Mouse (Mus musculus): Measurements from ENCODE around the gene Mapk14. TPM values are rescaled to one million over a fixed set of nuclear protein-coding genes. Genes with fewer than 3 reads are reported as not detected.
"Not testable (repeated sequence)": the region's sequence is repeated elsewhere in the genome, so short reads cannot be mapped to it uniquely, and the experiment has no call there.

Mapk14 gene
- polyA plus RNA-seq, 1 experiment from 2014 or later, result 42.4 TPM

DNA sequence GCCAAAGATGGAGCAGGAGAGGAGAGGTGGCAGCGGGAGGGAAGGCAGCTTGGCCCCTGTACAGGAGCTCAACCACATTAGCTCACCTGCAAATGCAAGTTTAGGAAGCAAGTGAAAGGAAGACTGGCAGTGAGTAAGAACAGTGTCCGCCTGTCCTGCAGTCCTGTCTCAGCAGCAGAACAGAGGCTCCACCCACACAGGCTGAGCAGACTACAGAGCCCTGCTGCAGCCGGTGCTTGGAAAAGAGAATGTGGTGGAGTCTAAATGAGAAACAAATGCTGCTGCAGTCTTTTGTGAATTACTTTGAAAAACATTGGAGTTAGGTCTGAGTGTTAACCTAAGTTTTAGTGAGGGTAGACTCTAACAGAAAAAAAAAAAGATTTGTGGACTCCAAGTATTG is 26.4 kb downstream of the Mapk14 start:
- Histone ChIP-seq H3K36me3 (peaks cover 12% of the 10 kb centered on the region; the same call in 1 of the 2 replicates), H3K27ac (0 out of 2 replicates have a peak overlapping the region, but pooled peaks have one; percentile 7), H3K27me3 (replicated peaks) (no peaks in the 10 kb centered on the region)

DNA sequence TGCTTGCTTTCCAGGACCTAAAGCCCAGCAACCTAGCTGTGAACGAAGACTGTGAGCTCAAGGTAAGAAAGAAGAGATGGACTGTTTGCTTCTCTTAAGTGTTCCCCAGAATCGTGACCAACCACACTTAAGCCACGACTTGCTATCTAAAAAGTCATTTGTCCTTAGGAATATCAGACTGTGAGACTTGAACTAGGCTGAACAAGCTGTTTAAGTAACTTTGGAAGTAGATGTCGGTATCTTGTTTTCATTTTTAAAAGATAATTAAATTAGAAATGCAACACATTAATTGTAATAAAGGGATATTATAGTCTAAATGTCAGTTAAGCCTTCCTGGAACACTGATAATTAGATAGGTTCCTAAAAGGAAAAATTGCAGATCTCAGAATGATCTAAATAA is 34.7 kb downstream of the Mapk14 start, which contains the start of gene AC170998.1:
Gene AC170998.1 (plus strand): TSS at position 301 of the 400 bp plus-strand sequence.
- Histone ChIP-seq H3K36me3 (peaks cover 34% of the 10 kb centered on the region), H3K9ac (no peak within 1 kb of the TSS), H3K27me3 (replicated peaks) (no peaks in the 10 kb centered on the region), H3K4me3 (replicated peaks) (no peak within 1 kb of the TSS), H3K27ac (no peak within 1 kb of the TSS), H3K4me2 (replicated peaks) (no peak within 1 kb of the TSS), H3K9me3 (no peaks in the 10 kb centered on the region), H3K4me1 (replicated peaks) (0 out of 2 replicates have a peak, but pooled peaks cover under 1% of the 10 kb centered on the region)
- ATAC-seq, result no peak
- WGBS, result 93% methylated on average over 4 of the region's 4 CpGs

More for the DNA sequence above, 26.4 kb downstream of the Mapk14 start:
- Histone ChIP-seq H3K9ac (no peak overlapping the region), H3K4me1 (replicated peaks) (peaks cover 12% of the 10 kb centered on the region; the same call in 1 of the 2 replicates), H3K9me3 (no peaks in the 10 kb centered on the region), H3K4me2 (replicated peaks) (no peak overlapping the region), H3K4me3 (replicated peaks) (no peak overlapping the region)
- ATAC-seq, result no peak
- WGBS, result 61% methylated on average over 3 of the region's 3 CpGs

DNA sequence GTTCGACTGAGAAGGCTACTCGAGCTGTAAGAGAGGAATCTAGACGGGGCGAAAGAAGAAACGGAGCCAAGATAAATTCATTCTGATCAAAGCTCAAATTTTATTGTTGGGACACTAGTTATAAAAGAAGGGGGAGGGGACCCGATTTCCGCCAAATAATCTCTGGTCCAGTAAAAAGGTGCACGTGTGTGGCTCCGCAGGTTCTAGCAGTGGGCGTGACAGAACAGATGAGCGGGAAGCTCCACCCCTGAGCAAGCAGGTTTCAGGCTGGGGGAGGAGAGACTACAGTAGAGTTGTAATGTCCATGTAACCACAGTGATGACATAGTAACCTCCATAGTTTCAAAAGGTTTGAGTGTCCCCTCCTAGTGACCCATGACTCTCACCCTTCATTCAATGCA is 36.4 kb downstream of the Mapk14 start:
- WGBS, result 71% methylated on average over 11 of the region's 11 CpGs

DNA sequence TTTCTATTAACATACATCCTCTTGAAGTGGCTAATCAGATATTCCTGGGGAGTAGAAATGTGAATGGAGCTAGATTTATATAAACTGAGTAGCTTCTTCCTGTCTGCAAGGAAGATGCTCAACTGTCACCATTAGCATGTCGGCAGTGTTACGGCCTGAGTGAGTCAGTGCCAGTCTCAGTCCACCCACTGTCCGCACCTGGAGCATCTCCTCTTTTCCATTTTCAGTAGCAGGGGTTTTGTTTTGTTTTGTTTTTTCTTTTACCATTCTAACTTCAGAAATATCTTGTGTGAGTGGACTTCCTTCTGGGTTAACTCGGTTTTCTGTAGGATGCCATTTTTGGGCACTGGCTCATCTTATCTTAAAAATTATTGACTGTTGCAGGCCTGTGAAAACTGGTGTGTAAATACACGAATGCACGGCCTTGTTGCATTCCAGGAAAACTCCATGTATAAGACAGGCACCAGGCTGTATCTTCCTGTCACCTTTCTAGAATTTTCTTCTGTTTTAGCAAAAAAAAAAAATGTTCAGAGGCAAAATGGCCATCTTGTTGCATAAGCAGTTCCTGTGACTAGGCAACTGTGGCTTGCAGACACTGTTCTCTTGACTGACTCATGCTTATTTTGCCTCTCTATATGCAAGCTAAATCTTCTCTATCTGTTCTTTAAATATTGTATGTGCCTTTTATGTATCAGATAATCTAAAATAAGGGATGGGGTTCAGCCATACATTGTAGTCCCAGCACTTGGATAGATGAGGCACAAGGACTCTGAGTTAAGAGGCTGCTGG is 44.4 kb downstream of the Mapk14 start:
- H3K9ac ChIP-seq, result no peak overlapping the region
- WGBS, result 81% methylated on average over 6 of the region's 6 CpGs

More for the DNA sequence above, 36.4 kb downstream of the Mapk14 start:
- H3K9ac ChIP-seq; H3K27me3 ChIP-seq (replicated peaks); H3K27ac ChIP-seq; H3K4me1 ChIP-seq (replicated peaks); H3K4me3 ChIP-seq (replicated peaks); H3K9me3 ChIP-seq; H3K4me2 ChIP-seq (replicated peaks): not testable (repeated sequence)
- peaks cover 40% of the 10 kb centered on the region for H3K36me3 ChIP-seq
- ATAC-seq, result peak; percentile 47; the same call in 1 of the 2 replicates

DNA sequence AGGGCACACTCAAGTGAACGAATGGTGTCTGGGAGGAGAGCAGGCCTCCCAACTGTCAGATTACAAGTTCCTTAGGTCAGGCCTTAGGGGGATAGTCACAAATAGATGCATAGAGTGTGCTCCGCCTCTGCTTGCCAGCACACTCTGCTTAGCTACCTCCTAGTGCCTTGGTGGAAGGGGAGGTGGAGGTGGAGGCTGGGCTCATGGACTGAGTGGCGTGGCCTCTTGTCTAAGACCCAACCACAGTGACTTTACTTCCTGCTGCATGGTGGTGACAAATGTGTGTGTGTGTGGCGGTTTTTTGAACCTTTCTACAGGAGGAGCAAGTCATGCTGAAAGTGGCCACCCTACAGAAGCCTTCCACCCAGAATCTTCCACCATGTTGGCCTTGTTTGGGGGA is 45.4 kb downstream of the Mapk14 start:
- no peak overlapping the region for H3K4me3 ChIP-seq (replicated peaks)
- H3K9me3 ChIP-seq, result no peaks in the 10 kb centered on the region
- H3K9ac ChIP-seq, result no peak overlapping the region
- H3K36me3 ChIP-seq, result peaks cover 14% of the 10 kb centered on the region
- no peak for ATAC-seq
- WGBS, result 74% methylated on average over 4 of the region's 4 CpGs
- H3K27me3 ChIP-seq (replicated peaks), result no peaks in the 10 kb centered on the region
- no peak overlapping the region for H3K27ac ChIP-seq
- H3K4me2 ChIP-seq (replicated peaks), result no peak overlapping the region
- no peaks in the 10 kb centered on the region for H3K4me1 ChIP-seq (replicated peaks)

More for the DNA sequence above, 44.4 kb downstream of the Mapk14 start:
- Histone ChIP-seq H3K27ac (no peak overlapping the region), H3K27me3 (replicated peaks) (no peaks in the 10 kb centered on the region), H3K4me2 (replicated peaks) (no peak overlapping the region), H3K36me3 (peaks cover 15% of the 10 kb centered on the region), H3K4me1 (replicated peaks) (no peaks in the 10 kb centered on the region), H3K4me3 (replicated peaks) (no peak overlapping the region), H3K9me3 (no peaks in the 10 kb centered on the region)
- ATAC-seq, result no peak

DNA sequence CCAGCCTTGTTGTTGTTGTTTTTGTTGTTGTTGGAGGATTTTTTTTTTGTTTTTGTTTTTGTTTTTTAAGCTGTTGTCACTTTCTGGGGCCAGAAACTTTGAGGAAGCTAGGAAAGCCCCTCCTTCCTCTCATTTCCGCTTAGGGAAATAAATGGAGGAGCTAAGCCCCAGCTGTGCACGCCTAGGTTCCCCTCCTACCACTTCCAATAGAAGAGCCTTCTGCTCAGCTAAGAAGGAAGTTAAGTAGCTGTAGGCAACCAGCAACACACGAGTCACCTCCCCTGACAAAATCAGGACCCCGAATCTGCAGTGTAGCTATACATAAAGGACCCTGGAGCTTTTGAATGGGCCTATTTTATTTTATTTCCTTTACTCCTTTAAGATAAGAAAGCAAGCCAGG is 46.8 kb downstream of the Mapk14 start:
- Histone ChIP-seq H3K27me3 (replicated peaks) (no peaks in the 10 kb centered on the region), H3K36me3 (peaks cover 10% of the 10 kb centered on the region), H3K4me2 (replicated peaks) (no peak overlapping the region), H3K4me3 (replicated peaks) (no peak overlapping the region), H3K27ac (no peak overlapping the region), H3K9me3 (no peaks in the 10 kb centered on the region), H3K9ac (no peak overlapping the region), H3K4me1 (replicated peaks) (no peaks in the 10 kb centered on the region)
- ATAC-seq, result no peak
- 87% methylated on average over 4 of the region's 4 CpGs for WGBS

DNA sequence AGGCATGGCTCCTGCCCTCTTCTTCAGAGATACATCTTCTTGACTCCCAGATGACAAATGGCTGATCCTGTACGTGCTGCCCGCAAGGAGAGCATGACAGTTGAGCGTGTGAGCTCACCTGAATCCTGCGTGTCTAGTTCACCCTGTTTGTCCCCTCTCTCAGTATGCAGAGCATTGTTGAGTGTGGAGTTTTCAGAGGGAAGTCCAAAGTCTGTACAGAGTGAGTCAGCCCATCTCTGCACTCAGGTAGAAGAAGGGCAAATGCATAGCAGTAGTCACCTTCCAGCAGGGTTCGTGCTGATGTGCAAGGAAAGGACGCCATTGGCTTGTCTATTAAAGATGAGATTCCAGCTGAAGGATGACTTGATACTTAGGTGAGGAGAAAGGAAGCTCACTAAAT is 48.1 kb downstream of the Mapk14 start:
- H3K27ac ChIP-seq, result no peak overlapping the region
- 87% methylated on average over 6 of the region's 6 CpGs for WGBS
- no peaks in the 10 kb centered on the region for H3K4me1 ChIP-seq (replicated peaks)
- H3K4me3 ChIP-seq (replicated peaks), result no peak overlapping the region
- peak; percentile 66 for ATAC-seq
- peaks cover 18% of the 10 kb centered on the region for H3K36me3 ChIP-seq
- no peak overlapping the region for H3K4me2 ChIP-seq (replicated peaks)
- no peaks in the 10 kb centered on the region for H3K27me3 ChIP-seq (replicated peaks)
- H3K9ac ChIP-seq, result no peak overlapping the region
- no peaks in the 10 kb centered on the region for H3K9me3 ChIP-seq

DNA sequence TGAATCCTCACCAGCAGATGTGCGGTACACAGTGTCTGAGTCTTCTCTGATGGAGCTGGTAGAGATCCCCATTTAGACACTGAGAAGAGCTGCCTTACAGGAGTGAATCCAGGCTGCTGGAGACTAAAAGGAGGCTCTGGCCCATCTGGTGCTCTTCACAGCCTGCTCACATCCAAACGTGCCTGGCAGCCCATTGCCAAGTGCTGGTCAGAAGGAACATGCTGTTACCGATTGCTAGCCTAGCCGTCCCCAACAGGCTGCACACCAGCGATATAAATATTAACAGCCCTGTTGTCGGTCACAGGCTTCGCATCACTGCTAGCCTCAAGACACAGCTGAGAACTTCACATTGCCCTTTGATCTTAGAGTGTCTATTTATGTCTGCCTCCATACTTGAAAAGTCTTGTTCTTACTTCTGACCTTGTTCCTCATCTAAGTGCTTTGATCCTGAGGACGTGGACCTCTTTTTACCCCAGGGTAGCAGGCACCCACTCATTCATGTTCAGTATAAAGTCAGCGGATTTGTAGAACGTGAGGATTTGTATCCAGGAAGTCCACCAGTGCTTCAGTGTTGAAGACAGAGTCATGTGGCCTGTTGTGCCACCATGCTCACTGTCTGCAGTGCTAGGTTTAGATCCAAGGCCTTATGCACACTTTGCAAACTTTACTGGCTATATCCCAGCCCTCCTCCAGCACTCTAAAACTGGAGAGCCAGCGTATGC is 52.2 kb downstream of the Mapk14 start:
- no peak for ATAC-seq
- Histone ChIP-seq H3K27me3 (replicated peaks) (no peaks in the 10 kb centered on the region), H3K9ac (no peak overlapping the region), H3K27ac (no peak overlapping the region), H3K9me3 (no peaks in the 10 kb centered on the region), H3K4me2 (replicated peaks) (no peak overlapping the region), H3K4me1 (replicated peaks) (no peaks in the 10 kb centered on the region), H3K4me3 (replicated peaks) (no peak overlapping the region), H3K36me3 (peaks cover 40% of the 10 kb centered on the region)
- WGBS, result 95% methylated on average over 11 of the region's 11 CpGs

DNA sequence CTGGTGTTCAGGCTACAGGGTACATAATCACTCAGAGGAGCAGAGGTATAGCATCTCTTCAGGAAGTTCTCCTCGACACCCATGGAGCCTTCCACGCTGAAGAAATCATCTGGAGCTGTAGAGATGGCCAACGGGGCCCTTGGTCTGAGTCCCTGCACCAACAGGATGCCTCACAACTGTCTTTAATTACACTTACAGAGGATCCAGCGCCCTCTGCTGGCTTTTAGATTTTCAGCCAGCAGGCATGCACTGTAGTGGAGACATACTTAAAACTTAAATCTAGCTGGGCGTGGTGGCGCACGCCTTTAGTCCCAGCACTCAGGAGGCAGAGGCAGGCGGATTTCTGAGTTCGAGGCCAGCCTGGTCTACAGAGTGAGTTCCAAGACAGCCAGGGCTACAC is 52.8 kb downstream of the Mapk14 start:
- Histone ChIP-seq H3K27me3 (replicated peaks) (no peaks in the 10 kb centered on the region), H3K4me1 (replicated peaks) (no peaks in the 10 kb centered on the region), H3K4me3 (replicated peaks) (no peak overlapping the region), H3K4me2 (replicated peaks) (no peak overlapping the region), H3K36me3 (peaks cover 40% of the 10 kb centered on the region), H3K9me3 (no peaks in the 10 kb centered on the region), H3K9ac (no peak overlapping the region), H3K27ac (no peak overlapping the region)
- no peak for ATAC-seq
- WGBS, result 93% methylated on average over 9 of the region's 9 CpGs

DNA sequence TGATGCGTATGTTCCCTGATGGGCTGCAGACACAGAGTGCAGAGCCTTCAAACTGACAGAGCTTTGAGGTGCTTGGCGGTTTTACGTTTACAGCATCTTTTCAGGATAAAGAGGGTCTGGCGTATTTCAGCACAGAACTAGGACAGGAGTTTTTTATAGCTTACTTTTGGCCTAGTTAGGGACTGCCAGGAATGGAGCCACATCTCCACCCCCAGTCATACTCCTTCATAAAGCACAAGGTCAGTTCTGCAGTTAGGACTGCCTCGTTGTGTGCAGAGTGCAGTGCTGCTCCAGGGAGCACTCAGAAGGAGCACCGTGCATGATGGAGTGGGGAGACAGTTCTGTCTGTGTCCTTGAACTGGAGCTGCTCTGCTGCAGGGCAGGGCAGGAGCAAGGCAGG is 54.6 kb downstream of the Mapk14 start:
- ATAC-seq, result no peak
- WGBS, result 66% methylated on average over 6 of the region's 6 CpGs

DNA sequence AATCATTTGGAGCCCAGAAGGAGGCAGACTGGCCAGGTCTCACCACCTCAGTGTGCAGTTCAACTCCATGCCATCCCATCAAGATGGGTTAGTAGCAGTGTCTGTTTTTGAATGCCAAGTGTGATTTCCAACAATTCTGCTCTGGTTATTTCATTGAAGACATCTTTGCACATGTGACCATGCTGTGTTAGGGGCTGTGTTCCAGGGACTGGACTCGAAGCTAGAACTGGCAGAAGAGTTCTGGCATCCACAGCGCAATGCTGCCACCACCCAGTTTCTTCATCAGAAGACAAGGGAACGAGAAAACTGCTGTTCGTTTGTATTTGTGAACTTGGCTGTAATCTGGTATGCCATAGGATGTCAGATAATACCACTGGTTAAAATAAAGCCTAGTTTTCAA is 56.9 kb downstream of the Mapk14 start:
- no peak overlapping the region for H3K9ac ChIP-seq
- H3K4me2 ChIP-seq (replicated peaks), result no peak overlapping the region
- 91% methylated on average over 4 of the region's 4 CpGs for WGBS
- H3K4me1 ChIP-seq (replicated peaks), result no peaks in the 10 kb centered on the region
- ATAC-seq, result no peak
- no peak overlapping the region for H3K4me3 ChIP-seq (replicated peaks)
- no peaks in the 10 kb centered on the region for H3K27me3 ChIP-seq (replicated peaks)
- H3K36me3 ChIP-seq, result peaks cover 32% of the 10 kb centered on the region
- no peaks in the 10 kb centered on the region for H3K9me3 ChIP-seq
- no peak overlapping the region for H3K27ac ChIP-seq

More for the DNA sequence above, 54.6 kb downstream of the Mapk14 start:
- Histone ChIP-seq H3K4me3 (replicated peaks) (no peak overlapping the region), H3K9ac (no peak overlapping the region), H3K27ac (no peak overlapping the region; the same call in 1 of the 2 replicates), H3K4me2 (replicated peaks) (no peak overlapping the region), H3K27me3 (replicated peaks) (no peaks in the 10 kb centered on the region), H3K9me3 (no peaks in the 10 kb centered on the region), H3K4me1 (replicated peaks) (no peaks in the 10 kb centered on the region), H3K36me3 (peaks cover 40% of the 10 kb centered on the region)

DNA sequence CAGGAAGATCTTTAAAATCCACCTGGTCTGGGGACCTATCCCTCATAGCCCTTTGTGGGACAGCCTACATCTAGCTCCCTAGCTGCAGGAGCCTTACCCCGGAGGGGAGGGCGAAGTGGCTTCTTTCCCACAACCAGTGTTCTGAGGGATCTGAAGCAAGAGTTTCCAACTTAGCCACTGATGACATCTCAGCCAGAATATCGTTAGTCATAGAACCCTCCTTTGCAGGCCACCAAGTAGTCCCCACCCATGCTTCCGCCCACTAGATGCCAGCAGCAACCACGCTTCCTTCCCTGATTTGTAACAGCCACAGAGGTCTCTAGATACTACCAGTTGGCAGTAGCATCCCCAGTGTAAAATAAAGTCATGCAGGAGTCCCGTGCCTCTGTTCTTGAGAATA is 59.5 kb downstream of the Mapk14 start:
- Histone ChIP-seq H3K4me1 (replicated peaks) (no peaks in the 10 kb centered on the region), H3K9me3 (no peaks in the 10 kb centered on the region), H3K9ac (no peak overlapping the region), H3K4me2 (replicated peaks) (no peak overlapping the region), H3K36me3 (peaks cover 15% of the 10 kb centered on the region), H3K4me3 (replicated peaks) (no peak overlapping the region), H3K27me3 (replicated peaks) (no peaks in the 10 kb centered on the region), H3K27ac (no peak overlapping the region)
- no peak for ATAC-seq
- 75% methylated on average over 6 of the region's 6 CpGs for WGBS
